Mouse (Mus musculus): ENCODE measurements around the gene Glis3.

DNA sequence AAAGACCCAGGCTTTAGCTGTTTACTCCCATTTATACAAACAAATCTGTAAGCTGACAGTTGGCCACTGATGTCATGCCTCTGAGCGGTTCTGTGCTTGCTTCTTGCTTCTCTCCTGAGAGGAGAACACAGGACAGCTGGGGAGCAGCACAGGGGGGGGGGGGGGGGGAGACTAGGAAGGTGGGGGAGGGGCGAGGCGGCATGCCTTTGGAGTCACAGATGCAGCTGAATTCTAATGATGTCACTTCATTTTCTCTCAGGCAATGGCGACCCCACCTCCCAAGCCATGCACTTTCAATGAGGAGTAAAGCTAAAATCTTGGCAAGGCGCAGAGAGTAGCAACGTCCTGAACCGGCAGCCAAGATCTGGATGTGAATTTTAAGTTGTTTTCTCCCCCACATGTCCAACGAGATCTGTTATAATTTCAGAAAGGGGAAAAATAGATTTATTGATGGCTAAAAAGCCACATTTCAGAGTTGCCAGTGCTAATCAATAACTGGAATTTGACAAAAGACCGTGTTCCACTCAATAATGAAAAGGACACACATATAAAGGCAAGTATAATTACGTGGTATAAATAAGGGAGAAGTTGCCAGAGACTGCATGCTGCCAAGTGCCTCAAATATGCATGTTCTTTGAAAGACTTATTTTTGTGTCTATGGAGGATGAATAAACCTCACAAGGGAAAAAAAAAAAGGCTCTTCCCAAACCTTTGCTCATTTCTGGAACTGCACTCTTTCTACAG lies 297.5 kb downstream of the Glis3 start:
- TF ChIP-seq CTCF (IDR thresholded peaks at IDR 0.05; ENCODE audit: low read depth, low read length) (no peak), TAL1 (conservative IDR thresholded peaks at IDR 0.05; ENCODE audit: low read depth, low read length) (no peak), GATA1 (IDR thresholded peaks at IDR 0.05; ENCODE audit: borderline replicate concordance, low read length) (no peak), GATA2 (IDR thresholded peaks at IDR 0.05; ENCODE audit: borderline replicate concordance, low read depth, low read length) (no peak), POLR2AphosphoS5 (IDR thresholded peaks at IDR 0.05; ENCODE audit: insufficient replicate concordance, low read depth, low read length) (no peak)
